Mouse (Mus musculus) limb, embryonic 11.5 days (tissue): ENCODE measurements around the gene Tmed2. TPM values are rescaled to one million over a fixed set of nuclear protein-coding genes. Genes with fewer than 3 reads are reported as not detected.

Experiments used
- ATAC-seq: fragments of 200-750 bp; cut with Nextera tagmentation; 2 replicates; pipeline ENCODE4 v1.8.0; 2017; ENCODE audit warnings: low read depth; ENCODE audit not compliant: insufficient number of reproducible peaks, low FRiP score, low TSS enrichment
- DNase-seq: peaks from one replicate; pipeline ENCODE4 v3.0.0-alpha.2; 2015; ENCODE audit warnings: low spot score
- H3K27ac ChIP-seq: fragments of 300-500 bp; sonication (generic); replicated peaks from 2 replicates; pipeline ENCODE4 v1.5.1; 2014; ENCODE audit warnings: low read depth, mild to moderate bottlenecking, low read length
- H3K27me3 ChIP-seq: fragments of 300-500 bp; sonication (generic); 2 replicates; pipeline ENCODE4 v1.6.1; 2014; ENCODE audit warnings: mild to moderate bottlenecking, low read length, mixed read lengths; ENCODE audit not compliant: control insufficient read depth, insufficient read depth
- H3K36me3 ChIP-seq: fragments of 300-500 bp; sonication (generic); 2 replicates; pipeline ENCODE4 v1.6.1; 2014; ENCODE audit warnings: mild to moderate bottlenecking, low read length, moderate library complexity, mixed read lengths; ENCODE audit not compliant: control insufficient read depth, insufficient read depth
- H3K4me1 ChIP-seq: fragments of 300-500 bp; sonication (generic); 2 replicates; pipeline ENCODE4 v1.6.1; 2014; ENCODE audit warnings: low read length, mixed read lengths; ENCODE audit not compliant: control insufficient read depth, insufficient read depth
- H3K4me2 ChIP-seq: fragments of 300-500 bp; sonication (generic); 2 replicates; pipeline ENCODE4 v1.6.1; 2014; ENCODE audit warnings: low read depth, mild to moderate bottlenecking, moderate library complexity; ENCODE audit not compliant: severe bottlenecking
- H3K4me3 ChIP-seq: fragments of 300-500 bp; sonication (generic); 2 replicates; pipeline ENCODE4 v1.5.1; 2014; ENCODE audit warnings: low read depth, low read length
- H3K9ac ChIP-seq: fragments of 300-500 bp; sonication (generic); 2 replicates; pipeline ENCODE4 v1.6.1; 2014; ENCODE audit warnings: mild to moderate bottlenecking, low read length
- H3K9me3 ChIP-seq: fragments of 300-500 bp; sonication (generic); 2 replicates; pipeline ENCODE4 v1.6.1; 2016; ENCODE audit warnings: low read length; ENCODE audit not compliant: control insufficient read depth
- WGBS: fragments of 180-500 bp; shearing (Covaris S2); extraction: QIAGEN DNeasy Blood & Tissue Kit; methylation state at CpG from one replicate; pipeline ENCODE4 v1.1.7; 2014; 5-methylcytosine and 5-hydroxymethylcytosine counted together
- polyA plus RNA-seq: library from polyadenylated mRNA; unstranded; fragments of >200 nt; fragmentation: Nextera tagmentation; extraction: Ambion mirVana; gene quantifications from 2 replicates; pipeline ENCODE4 v1.2.1, GENCODE M21; 2014

Gene Tmed2
- polyA plus RNA-seq, 1 experiment from 2014 or later: 517 TPM

DNA sequence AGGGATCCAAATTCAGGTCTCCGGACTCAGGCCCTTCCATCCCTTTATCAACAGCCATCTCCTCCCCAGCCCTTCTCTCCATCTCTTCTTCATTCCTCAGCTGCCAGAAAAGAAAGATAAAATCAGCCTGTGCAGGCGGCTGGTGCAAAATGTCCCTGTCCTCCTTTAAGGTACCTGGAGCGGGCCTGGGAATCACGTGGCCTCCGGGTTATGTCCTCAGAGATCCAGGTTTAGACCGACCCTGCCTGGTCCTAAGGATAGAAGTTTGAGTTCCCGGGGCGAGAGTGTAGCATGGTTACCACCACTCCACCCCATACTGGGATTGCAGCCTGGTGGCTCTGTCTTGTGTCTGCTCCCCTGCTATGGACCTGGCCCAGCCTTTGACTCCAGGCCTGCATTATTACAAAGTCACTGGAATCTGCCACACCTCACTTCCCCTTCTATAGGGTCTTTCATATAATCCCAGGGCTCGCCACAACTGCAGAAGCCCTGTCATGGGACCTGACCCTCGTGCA, 29.9 kb upstream of the Tmed2 start:
- Histone ChIP-seq H3K36me3 (peaks cover 9% of the 10 kb centered on the region), H3K9ac (no peak overlapping the region), H3K4me1 (no peaks in the 10 kb centered on the region), H3K27me3 (no peaks in the 10 kb centered on the region), H3K27ac (no peak overlapping the region), H3K9me3 (no peaks in the 10 kb centered on the region), H3K4me3 (no peak overlapping the region), H3K4me2 (no peak overlapping the region)
- WGBS: 89% methylated on average over 10 of the region's 10 CpGs
- DNase-seq: no peak
- no peak for ATAC-seq

GRCm38 (mm10) chr5:124515789-124516188, 24.7 kb upstream of the Tmed2 start:
- H3K9ac ChIP-seq: no peak overlapping the region
- no peaks in the 10 kb centered on the region for H3K27me3 ChIP-seq
- DNase-seq (no peak), ATAC-seq (no peak)
- no peaks in the 10 kb centered on the region for H3K9me3 ChIP-seq
- 88% methylated on average over 5 of the region's 5 CpGs for WGBS
- H3K36me3 ChIP-seq: peaks cover 6% of the 10 kb centered on the region; the same call in 1 of the 2 replicates
- H3K27ac ChIP-seq: no peak overlapping the region
- H3K4me1 ChIP-seq: no peaks in the 10 kb centered on the region
- no peak overlapping the region for H3K4me2 ChIP-seq
- no peak overlapping the region for H3K4me3 ChIP-seq

- Histone ChIP-seq H3K4me1 (no peaks in the 10 kb centered on the region), H3K9me3 (no peaks in the 10 kb centered on the region), H3K27me3 (no peaks in the 10 kb centered on the region), H3K4me2 (no peak overlapping the region), H3K27ac (no peak overlapping the region), H3K4me3 (no peak overlapping the region), H3K36me3 (peaks cover under 1% of the 10 kb centered on the region; the same call in 1 of the 2 replicates), H3K9ac (no peak overlapping the region)
- ATAC-seq (no peak), DNase-seq (no peak)
- WGBS: 93% methylated on average over 10 of the region's 10 CpGs
Observed at GRCm38 (mm10) chr5:124518648-124519047, 21.8 kb upstream of the Tmed2 start.

GRCm38 (mm10) chr5:124521588-124521987, 18.9 kb upstream of the Tmed2 start:
- Histone ChIP-seq H3K9me3 (no peaks in the 10 kb centered on the region), H3K27ac (no peak overlapping the region), H3K4me2 (no peak overlapping the region), H3K4me1 (no peaks in the 10 kb centered on the region), H3K9ac (no peak overlapping the region), H3K27me3 (no peaks in the 10 kb centered on the region), H3K4me3 (no peak overlapping the region), H3K36me3 (no peaks in the 10 kb centered on the region; the same call in 1 of the 2 replicates)
- WGBS: 89% methylated on average over 4 of the region's 4 CpGs
- no peak for ATAC-seq
- DNase-seq: no peak

DNA sequence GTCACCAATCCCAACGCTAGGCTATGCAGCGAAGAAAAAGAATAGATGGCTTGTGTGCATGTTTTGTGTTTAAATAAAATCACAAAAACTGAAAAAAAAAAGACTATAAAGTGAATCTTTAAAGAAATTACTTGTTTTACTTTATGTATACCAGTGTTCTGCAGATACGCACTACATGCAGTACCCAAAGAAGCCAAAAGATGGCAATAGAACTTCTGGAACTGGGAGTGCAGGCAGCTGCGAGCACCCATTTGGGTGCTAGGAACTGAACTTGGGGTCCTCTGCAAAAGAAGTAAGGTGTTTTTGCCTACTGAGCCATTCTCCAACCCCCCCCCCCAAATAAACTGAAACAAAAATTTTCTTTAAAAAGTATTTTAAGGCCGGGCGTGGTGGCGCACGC, 17.5 kb upstream of the Tmed2 start:
- Histone ChIP-seq H3K27me3 (no peaks in the 10 kb centered on the region), H3K4me2 (no peak overlapping the region), H3K36me3 (no peaks in the 10 kb centered on the region; the same call in 1 of the 2 replicates), H3K4me1 (no peaks in the 10 kb centered on the region), H3K27ac (no peak overlapping the region), H3K9me3 (no peaks in the 10 kb centered on the region), H3K4me3 (no peak overlapping the region), H3K9ac (no peak overlapping the region)
- ATAC-seq: no peak
- 94% methylated on average over 8 of the region's 8 CpGs for WGBS
- DNase-seq: no peak

DNA sequence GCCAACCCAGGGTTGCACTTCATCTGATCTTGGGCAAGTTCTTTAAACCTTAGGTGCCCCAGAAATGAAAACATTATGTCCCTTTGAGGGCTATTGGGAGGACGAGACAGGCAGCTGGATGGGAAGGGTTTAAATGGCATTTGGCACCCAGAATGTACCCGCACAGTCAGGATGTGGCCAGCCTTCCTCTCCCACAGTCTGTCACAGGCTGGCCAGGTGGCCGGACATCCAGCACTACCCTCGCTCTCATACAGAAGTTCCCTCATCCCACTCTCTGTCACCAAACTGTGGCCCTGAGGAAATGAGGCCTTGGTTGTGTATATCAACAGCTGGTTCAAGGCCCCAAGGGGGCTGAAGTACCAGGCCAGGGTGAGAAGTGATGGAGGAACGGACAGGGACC, 15.6 kb upstream of the Tmed2 start:
- H3K4me2 ChIP-seq: no peak overlapping the region
- no peak for ATAC-seq
- H3K9ac ChIP-seq: no peak overlapping the region
- no peak overlapping the region for H3K4me3 ChIP-seq
- H3K36me3 ChIP-seq: no peaks in the 10 kb centered on the region; the same call in 1 of the 2 replicates
- no peak overlapping the region for H3K27ac ChIP-seq
- peaks cover 16% of the 10 kb centered on the region for H3K4me1 ChIP-seq
- whole genome bisulfite sequencing: 90% methylated on average over 5 of the region's 5 CpGs
- no peaks in the 10 kb centered on the region for H3K9me3 ChIP-seq
- DNase-seq: no peak
- no peaks in the 10 kb centered on the region for H3K27me3 ChIP-seq

- H3K9me3 ChIP-seq: no peaks in the 10 kb centered on the region
- ATAC-seq (no peak), DNase-seq (no peak)
- peak overlapping the region; percentile 84; the same call in 1 of the 2 replicates for H3K4me3 ChIP-seq
- no peaks in the 10 kb centered on the region for H3K27me3 ChIP-seq
- WGBS: 62% methylated on average over 4 of the region's 4 CpGs
- no peak overlapping the region for H3K27ac ChIP-seq
- no peaks in the 10 kb centered on the region; the same call in 1 of the 2 replicates for H3K36me3 ChIP-seq
- H3K9ac ChIP-seq: 0 out of 2 replicates have a peak overlapping the region, but pooled peaks have one; percentile 49
- H3K4me2 ChIP-seq: peak overlapping the region; percentile 72
- peaks cover 25% of the 10 kb centered on the region for H3K4me1 ChIP-seq
Observed at GRCm38 (mm10) chr5:124528351-124528750, 12.1 kb upstream of the Tmed2 start.

DNA sequence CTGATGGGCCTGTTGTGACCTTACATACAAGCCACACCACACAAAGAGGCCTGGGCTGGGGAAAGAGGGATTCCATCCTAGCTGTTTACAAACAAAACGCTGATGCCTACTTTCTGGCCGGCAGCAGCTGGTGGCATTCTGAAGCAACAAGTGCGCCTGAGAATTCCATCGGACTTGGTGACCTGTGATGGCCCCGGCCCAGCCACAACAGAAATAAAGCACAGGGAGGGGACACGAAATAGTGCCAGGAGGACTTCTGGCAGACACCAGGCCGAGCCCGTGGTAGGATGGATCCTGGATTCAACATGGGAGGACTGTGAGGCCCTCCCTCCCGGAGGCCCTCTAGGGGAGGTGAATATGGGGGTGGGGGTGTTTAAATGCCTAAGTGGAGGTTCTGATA, 11.7 kb upstream of the Tmed2 start:
- Histone ChIP-seq H3K27ac (peak overlapping the region; percentile 21; the same call in 1 of the 2 replicates), H3K9ac (peak overlapping the region; percentile 49; the same call in 1 of the 2 replicates), H3K4me2 (peak overlapping the region; percentile 72), H3K4me3 (peak overlapping the region; percentile 84), H3K9me3 (no peaks in the 10 kb centered on the region), H3K36me3 (no peaks in the 10 kb centered on the region; the same call in 1 of the 2 replicates), H3K27me3 (no peaks in the 10 kb centered on the region), H3K4me1 (peaks cover 25% of the 10 kb centered on the region)
- ATAC-seq (no peak), DNase-seq (no peak)
- 42% methylated on average over 9 of the region's 9 CpGs for WGBS
